Mouse (Mus musculus) G1E (cell line): ENCODE data around the gene Rtp4.

ENCODE experiments used
- CTCF ChIP-seq: IDR thresholded peaks from 2 replicates; pipeline ENCODE4 v1.5.1; 2012; ENCODE audit warnings: low read depth, low read length, inconsistent platforms, mixed read lengths
- TAL1 ChIP-seq: conservative IDR thresholded peaks from 2 replicates; pipeline ENCODE4 v1.6.1; 2012; ENCODE audit warnings: low read depth, low read length, inconsistent platforms, mixed read lengths

DNA sequence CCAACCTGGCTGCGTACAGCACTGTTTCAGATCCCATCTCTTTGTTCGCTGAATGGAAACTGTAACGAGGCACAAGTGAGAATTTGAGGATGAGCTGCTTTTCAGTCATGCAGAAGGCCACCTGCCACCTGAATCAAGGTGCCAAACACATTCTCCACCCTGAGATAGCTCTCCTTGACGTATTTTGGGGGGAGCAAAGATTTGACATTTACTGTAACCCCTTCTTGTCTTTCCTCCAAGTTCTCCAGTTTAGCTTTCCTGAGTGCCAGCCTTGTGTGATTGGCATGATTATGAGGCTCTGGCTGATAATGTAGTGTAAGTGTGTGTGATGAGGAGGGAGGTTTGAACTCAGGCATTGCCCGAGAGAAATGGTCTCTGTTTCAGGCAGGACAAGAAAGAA lies 2.0 kb downstream of the Rtp4 start:
- TF ChIP-seq CTCF: no peak
- TF ChIP-seq TAL1: no peak
